Mouse (Mus musculus) cerebellum, adult 2 months (tissue): ENCODE measurements around the gene Nt5dc1. TPM values are rescaled to one million over a fixed set of nuclear protein-coding genes. Genes with fewer than 3 reads are reported as not detected.

Source experiments
- DNase-seq, 2 experiments: peaks; one replicate each; pipeline ENCODE4 v3.0.0; 2021
- H3K27ac ChIP-seq: fragments of 200-500 bp; 2 replicates; pipeline ENCODE4 v1.5.1; 2012; ENCODE audit warnings: low read length, control low read depth, inconsistent platforms; ENCODE audit not compliant: insufficient read depth
- H3K27me3 ChIP-seq: fragments of 200-500 bp; 2 replicates; pipeline ENCODE4 v1.6.1; 2012; ENCODE audit warnings: inconsistent platforms, mild to moderate bottlenecking, low read length, moderate library complexity; ENCODE audit not compliant: control insufficient read depth, insufficient read depth
- H3K4me1 ChIP-seq: fragments of 200-500 bp; 2 replicates; pipeline ENCODE4 v1.6.1; 2011; ENCODE audit warnings: low read length; ENCODE audit not compliant: control insufficient read depth, insufficient read depth
- H3K4me3 ChIP-seq: fragments of 200-500 bp; replicated peaks from 2 replicates; pipeline ENCODE3; 2011; ENCODE audit warnings: mild to moderate bottlenecking, low read depth, low read length, control low read depth; ENCODE audit not compliant: insufficient read depth
- CTCF ChIP-seq: fragments of 200-500 bp; IDR thresholded peaks from 2 replicates; pipeline ENCODE4 v1.5.1; 2011; ENCODE audit warnings: low read depth, mild to moderate bottlenecking, control low read depth, low read length, moderate library complexity, borderline replicate concordance; ENCODE audit not compliant: insufficient read depth
- POLR2A ChIP-seq: fragments of 200-500 bp; IDR thresholded peaks from 2 replicates; pipeline ENCODE4 v1.6.1; 2011; ENCODE audit warnings: low read length, control low read depth, borderline replicate concordance; ENCODE audit not compliant: insufficient read depth
- WGBS: fragments of 180-500 bp; shearing (Covaris S2); methylation state at CpG from one replicate; pipeline ENCODE4 v1.1.7; 2018; 5-methylcytosine and 5-hydroxymethylcytosine counted together
- polyA plus RNA-seq: library from polyadenylated mRNA; depleted of rRNA; stranded (reverse); fragments of >200 nt; gene quantifications from 2 replicates; pipeline ENCODE4 v1.2.3, GENCODE M21; 2012; rRNA removed

Gene Nt5dc1
- polyA plus RNA-seq, 1 experiment = 2.0 TPM

- H3K4me3 ChIP-seq = no peak overlapping the region
- TF ChIP-seq POLR2A (no peak), CTCF (no peak)
- 62% methylated on average over 2 of the region's 2 CpGs for WGBS
- no peaks in the 10 kb centered on the region for H3K27me3 ChIP-seq
- DNase-seq = no peak
- H3K4me1 ChIP-seq = no peaks in the 10 kb centered on the region
- no peak overlapping the region for H3K27ac ChIP-seq
Observed at GRCm38 (mm10) chr10:34249594-34249993, 168.8 kb downstream of the Nt5dc1 start.

DNA sequence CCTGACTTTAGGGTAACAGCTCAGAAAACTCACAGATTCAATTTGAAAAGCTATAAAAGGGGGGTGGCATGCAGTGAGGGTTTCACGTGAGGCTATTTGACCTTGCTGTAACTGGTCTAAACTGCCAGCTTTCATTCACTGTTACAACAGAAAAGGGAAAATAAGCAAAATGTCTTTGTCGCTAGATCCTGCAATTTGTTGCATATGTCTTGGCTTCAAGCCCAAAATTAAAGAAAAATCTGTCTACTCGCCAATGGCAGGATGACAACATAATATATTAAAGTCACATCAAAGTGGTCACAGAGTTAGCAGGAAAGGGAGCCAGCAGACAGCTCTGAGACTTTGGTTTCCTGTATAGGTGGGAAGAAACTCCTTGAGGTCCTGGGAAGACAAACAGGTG, 170.6 kb downstream of the Nt5dc1 start:
- TF ChIP-seq POLR2A (no peak), CTCF (no peak)

GRCm38 (mm10) chr10:34246106-34246505, 172.2 kb downstream of the Nt5dc1 start:
- TF ChIP-seq POLR2A (no peak), CTCF (no peak)
- DNase-seq = no peak
- Histone ChIP-seq H3K4me1 (no peaks in the 10 kb centered on the region), H3K27ac (no peak overlapping the region), H3K27me3 (no peaks in the 10 kb centered on the region), H3K4me3 (no peak overlapping the region)
- 67% methylated on average over 2 of the region's 2 CpGs for WGBS

More for the DNA sequence above, 170.6 kb downstream of the Nt5dc1 start:
- Histone ChIP-seq H3K4me1 (no peaks in the 10 kb centered on the region), H3K4me3 (no peak overlapping the region), H3K27ac (no peak overlapping the region), H3K27me3 (no peaks in the 10 kb centered on the region)
- 30% methylated on average over 3 of the region's 3 CpGs for WGBS
- no peak for DNase-seq

DNA sequence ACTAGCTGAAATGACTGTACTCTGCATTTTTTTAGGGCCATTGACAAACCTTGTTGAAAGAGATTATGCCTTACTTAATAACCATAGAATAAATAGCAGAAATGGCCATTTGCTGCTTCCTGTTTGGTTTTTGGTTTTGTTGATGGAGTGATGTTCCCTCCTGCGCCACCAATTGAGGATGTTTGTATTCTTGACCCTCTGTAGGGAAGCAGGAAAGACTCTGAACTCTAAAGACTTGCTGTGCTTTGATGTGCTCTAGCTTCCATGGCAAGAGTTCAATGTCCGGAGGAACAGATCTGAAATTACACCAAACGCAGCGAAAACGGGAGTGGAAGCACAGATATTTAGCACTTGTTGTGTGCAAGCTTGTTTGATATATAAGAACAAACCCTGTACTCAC, 173.6 kb downstream of the Nt5dc1 start:
- Histone ChIP-seq H3K4me3 (no peak overlapping the region), H3K27me3 (no peaks in the 10 kb centered on the region), H3K27ac (no peak overlapping the region), H3K4me1 (no peaks in the 10 kb centered on the region)
- no peak for DNase-seq
- no peak for TF ChIP-seq POLR2A
- TF ChIP-seq CTCF = no peak
- WGBS = 85% methylated on average over 5 of the region's 5 CpGs

DNA sequence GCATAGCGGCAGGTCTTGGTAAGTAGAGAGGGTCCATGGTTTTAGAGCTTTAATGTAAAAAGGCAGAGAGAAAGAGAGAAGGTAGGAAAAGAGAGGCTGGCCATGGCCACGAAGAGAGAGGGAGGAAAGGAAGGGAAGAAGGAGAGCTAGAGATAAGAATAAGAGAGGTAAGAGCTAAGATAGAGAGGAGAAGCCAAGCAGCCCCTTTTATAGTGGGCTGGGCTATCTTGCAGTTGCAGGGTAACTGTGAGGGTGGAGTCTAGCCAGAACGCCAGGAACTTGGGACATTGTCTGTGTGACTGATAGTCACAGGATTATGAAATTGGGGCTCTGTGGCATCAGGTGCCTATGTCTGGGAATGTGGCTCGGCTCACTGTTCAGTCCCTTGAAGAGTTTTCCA, 179.8 kb downstream of the Nt5dc1 start:
- TF ChIP-seq CTCF (no peak), POLR2A (no peak)
- no peak for DNase-seq
- 73% methylated on average over 4 of the region's 4 CpGs for WGBS

More for the DNA sequence above, 179.8 kb downstream of the Nt5dc1 start:
- H3K27me3 ChIP-seq = no peaks in the 10 kb centered on the region
- H3K4me1 ChIP-seq = no peaks in the 10 kb centered on the region
- no peak overlapping the region for H3K4me3 ChIP-seq
- H3K27ac ChIP-seq = no peak overlapping the region

Other genes with a start within 250 kb of the Nt5dc1 start
- gene Dse, start 210.8 kb downstream of the Nt5dc1 start, polyA plus RNA-seq = 1.6 and 1.7 TPM in 2 replicates
- gene Tspyl1, start 136.4 kb downstream of the Nt5dc1 start, polyA plus RNA-seq = 110 TPM in 2 replicates
- gene Tspyl4, start 121.1 kb downstream of the Nt5dc1 start, polyA plus RNA-seq = 447 and 474 TPM in 2 replicates
- 0.03 and 0.10 TPM in 2 replicates for gene Col10a1, start 28.6 kb downstream of the Nt5dc1 start, polyA plus RNA-seq
- gene Frk, start 64.8 kb upstream of the Nt5dc1 start, polyA plus RNA-seq = 0.25 and 0.29 TPM in 2 replicates